Mouse (Mus musculus): Measurements from ENCODE around the gene Alx1. TPM values are rescaled to one million over a fixed set of nuclear protein-coding genes. Genes with fewer than 3 reads are reported as not detected.

Gene Alx1
- polyA plus RNA-seq, 1 experiment from 2014 or later = 14.9 TPM

GRCm38 (mm10) chr10:103002556-103002955, 27.5 kb downstream of the Alx1 start:
- Histone ChIP-seq H3K4me3 (no peak overlapping the region), H3K9me3 (no peaks in the 10 kb centered on the region), H3K4me1 (no peaks in the 10 kb centered on the region), H3K27me3 (ENCODE audit: insufficient read depth, poor library complexity, severe bottlenecking) (no peaks in the 10 kb centered on the region), H3K27ac (no peak overlapping the region), H3K36me3 (no peaks in the 10 kb centered on the region)
- WGBS = 87% methylated on average over 2 of the region's 2 CpGs
- DNase-seq (ENCODE audit: low spot score) = no peak

- H3K9me3 ChIP-seq = no peaks in the 10 kb centered on the region
- WGBS = 18% methylated on average over 8 of the region's 8 CpGs
- H3K4me3 ChIP-seq = no peak overlapping the region
- no peak for DNase-seq (ENCODE audit: low spot score)
- H3K27me3 ChIP-seq (ENCODE audit: insufficient read depth, poor library complexity, severe bottlenecking) = no peaks in the 10 kb centered on the region
- no peak overlapping the region for H3K27ac ChIP-seq
- H3K36me3 ChIP-seq = no peaks in the 10 kb centered on the region
- no peaks in the 10 kb centered on the region for H3K4me1 ChIP-seq
These were observed 29.1 kb downstream of the Alx1 start for GRCm38 (mm10) chr10:103000902-103001301.

- Histone ChIP-seq H3K9me3 (no peaks in the 10 kb centered on the region), H3K27me3 (ENCODE audit: insufficient read depth, poor library complexity, severe bottlenecking) (no peaks in the 10 kb centered on the region), H3K27ac (no peak overlapping the region), H3K4me1 (no peaks in the 10 kb centered on the region), H3K4me3 (no peak overlapping the region), H3K36me3 (no peaks in the 10 kb centered on the region)
- no peak for DNase-seq (ENCODE audit: low spot score)
These were observed 30.4 kb downstream of the Alx1 start for GRCm38 (mm10) chr10:102999584-102999983.

- no peak for DNase-seq (ENCODE audit: low spot score)
- no peaks in the 10 kb centered on the region for H3K36me3 ChIP-seq
- H3K9me3 ChIP-seq = no peaks in the 10 kb centered on the region
- WGBS = 83% methylated on average over 5 of the region's 5 CpGs
- H3K27me3 ChIP-seq (ENCODE audit: insufficient read depth, poor library complexity, severe bottlenecking) = no peaks in the 10 kb centered on the region
- H3K27ac ChIP-seq = no peak overlapping the region
- no peaks in the 10 kb centered on the region for H3K4me1 ChIP-seq
- H3K4me3 ChIP-seq = no peak overlapping the region
These were observed 54.9 kb downstream of the Alx1 start for GRCm38 (mm10) chr10:102975106-102975505.

DNA sequence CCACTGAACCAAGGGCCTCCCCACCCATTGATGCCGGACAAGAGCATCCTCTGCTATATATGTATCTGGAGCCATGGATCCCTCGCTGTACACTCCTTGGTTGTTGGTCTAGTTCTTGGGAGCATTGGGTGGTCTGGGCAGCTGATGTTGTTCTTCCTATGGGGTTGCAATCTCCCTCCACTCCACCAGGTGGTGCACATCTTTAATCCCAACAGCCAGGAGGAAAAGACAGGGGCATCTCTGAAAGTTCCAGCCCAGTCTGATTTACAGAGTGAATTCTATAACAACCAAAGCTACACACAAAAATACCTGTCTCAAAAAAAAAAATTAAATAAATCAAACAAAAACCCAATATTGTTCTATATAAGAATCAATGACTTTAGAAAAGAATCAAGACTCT, 70.4 kb downstream of the Alx1 start:
- Histone ChIP-seq H3K4me3 (no peak overlapping the region), H3K9me3 (no peaks in the 10 kb centered on the region), H3K36me3 (no peaks in the 10 kb centered on the region), H3K27me3 (ENCODE audit: insufficient read depth, poor library complexity, severe bottlenecking) (no peaks in the 10 kb centered on the region), H3K27ac (no peak overlapping the region), H3K4me1 (no peaks in the 10 kb centered on the region)
- no peak for DNase-seq (ENCODE audit: low spot score)
- WGBS = 82% methylated on average over 2 of the region's 2 CpGs

Other genes starting within 250 kb of the Alx1 start
- gene Lrriq1, start 206.1 kb upstream of the Alx1 start, polyA plus RNA-seq (2016; fragmentation: Nextera tagmentation; extraction: Ambion mirVana) = 0.12 TPM in 1 of 2 replicates, not detected in the other